Mouse (Mus musculus) myocyte (in vitro differentiated cells): ENCODE data around the gene Met. TPM values are rescaled to one million over a fixed set of nuclear protein-coding genes. Genes with fewer than 3 reads are reported as not detected.

Experiments used
- H3K27me3 ChIP-seq: one replicate; pipeline ENCODE4 v1.6.1; 2011; ENCODE audit not compliant: control insufficient read depth, insufficient read depth, insufficient read length
- H3K36me3 ChIP-seq: one replicate; pipeline ENCODE4 v1.6.1; 2011; ENCODE audit not compliant: control insufficient read depth, insufficient read depth
- H3K4me2 ChIP-seq: one replicate; pipeline ENCODE4 v1.6.1; 2011; ENCODE audit warnings: low read depth, control low read depth
- H3K4me3 ChIP-seq: one replicate; pipeline ENCODE4 v1.5.1; 2011; ENCODE audit warnings: mild to moderate bottlenecking, control low read depth, moderate library complexity
- H3K79me2 ChIP-seq: one replicate; pipeline ENCODE4 v1.6.1; 2011; ENCODE audit not compliant: control insufficient read depth, insufficient read depth
- H3ac ChIP-seq: one replicate; pipeline ENCODE4 v1.6.1; 2011; ENCODE audit not compliant: control insufficient read depth, insufficient read length
- CEBPB ChIP-seq: IDR thresholded peaks from 2 replicates; pipeline ENCODE4 v1.6.1; 2011; ENCODE audit warnings: mild to moderate bottlenecking, moderate library complexity; ENCODE audit not compliant: poor library complexity, insufficient read depth, severe bottlenecking
- E2F4 ChIP-seq: IDR thresholded peaks from one replicate; pipeline ENCODE4 v1.6.1; 2011; ENCODE audit warnings: mild to moderate bottlenecking, control low read depth, moderate library complexity; ENCODE audit not compliant: insufficient read depth
- MAX ChIP-seq: IDR thresholded peaks from one replicate; pipeline ENCODE4 v1.6.1; 2011; ENCODE audit warnings: low read depth, mild to moderate bottlenecking, control low read depth
- MYOD1 ChIP-seq, 3 experiments: IDR thresholded peaks; one replicate each; pipeline ENCODE4 v1.6.1; 2011; ENCODE audit warnings: control low read depth in 2 of 3, low read depth in 2 of 3, mild to moderate bottlenecking in 2 of 3, moderate library complexity in 1 of 3; ENCODE audit not compliant: insufficient read length in 2 of 3, control insufficient read depth in 1 of 3
- MYOG ChIP-seq, 3 experiments: IDR thresholded peaks; one replicate each; pipeline ENCODE4 v1.6.1; 2011; ENCODE audit warnings: control low read depth in 2 of 3, low read depth in 2 of 3, mild to moderate bottlenecking in 2 of 3; ENCODE audit not compliant: insufficient read length in 2 of 3, control insufficient read depth in 1 of 3, insufficient read depth in 1 of 3
- POLR2A ChIP-seq: IDR thresholded peaks from one replicate; pipeline ENCODE4 v1.6.1; 2011; ENCODE audit warnings: low read depth, mild to moderate bottlenecking, control low read depth, moderate library complexity; ENCODE audit not compliant: insufficient read length
- POLR2AphosphoS2 ChIP-seq: IDR thresholded peaks from one replicate; pipeline ENCODE4 v1.6.1; 2011; ENCODE audit warnings: low read depth, control low read depth; ENCODE audit not compliant: insufficient read length
- REST ChIP-seq: IDR thresholded peaks from one replicate; pipeline ENCODE4 v1.6.1; 2011; ENCODE audit warnings: mild to moderate bottlenecking, control low read depth, moderate library complexity; ENCODE audit not compliant: insufficient read depth, insufficient read length
- SRF ChIP-seq: IDR thresholded peaks from one replicate; pipeline ENCODE4 v1.6.1; 2011; ENCODE audit warnings: low read depth; ENCODE audit not compliant: control insufficient read depth, insufficient read length
- TCF12 ChIP-seq: IDR thresholded peaks from one replicate; pipeline ENCODE4 v1.6.1; 2011; ENCODE audit warnings: mild to moderate bottlenecking, control low read depth; ENCODE audit not compliant: poor library complexity, insufficient read depth, severe bottlenecking
- TCF3 ChIP-seq: IDR thresholded peaks from one replicate; pipeline ENCODE4 v1.6.1; 2011; ENCODE audit warnings: low read depth, control low read depth; ENCODE audit not compliant: insufficient read length
- USF1 ChIP-seq: IDR thresholded peaks from one replicate; pipeline ENCODE4 v1.6.1; 2011; ENCODE audit warnings: low read depth, mild to moderate bottlenecking, control low read depth, moderate library complexity
- polyA plus RNA-seq: library from polyadenylated mRNA; unstranded; fragments of >200 nt; fragmentation: generic; extraction: Trizol; gene quantifications from one replicate; pipeline ENCODE4 v1.2.1, GENCODE M21; 2012; ENCODE audit warnings: missing spikeins

Gene Met
- polyA plus RNA-seq, 1 experiment = 4.5 TPM

GRCm38 (mm10) chr6:17521901-17522717, 58.5 kb downstream of the Met start:
- H3K79me2 ChIP-seq = peaks cover 4% of the 10 kb centered on the region
- TF ChIP-seq POLR2AphosphoS2 (no peak), POLR2A (no peak), MYOG (IDR thresholded peaks at IDR 0.05; ENCODE audit: control insufficient read depth in 1 of 3, insufficient read depth in 1 of 3, insufficient read length in 2 of 3, low read depth in 2 of 3) (no peak), USF1 (no peak), TCF3 (no peak), MAX (no peak), SRF (no peak), TCF12 (no peak), REST (no peak), CEBPB (no peak), E2F4 (no peak), MYOD1 (IDR thresholded peaks at IDR 0.05; ENCODE audit: control insufficient read depth in 1 of 3, insufficient read length in 2 of 3, low read depth in 2 of 3) (no peak)
- no peak overlapping the region for H3ac ChIP-seq
- H3K36me3 ChIP-seq = peaks cover 1% of the 10 kb centered on the region
- no peak overlapping the region for H3K4me2 ChIP-seq
- H3K4me3 ChIP-seq = no peak overlapping the region
- no peaks in the 10 kb centered on the region for H3K27me3 ChIP-seq

DNA sequence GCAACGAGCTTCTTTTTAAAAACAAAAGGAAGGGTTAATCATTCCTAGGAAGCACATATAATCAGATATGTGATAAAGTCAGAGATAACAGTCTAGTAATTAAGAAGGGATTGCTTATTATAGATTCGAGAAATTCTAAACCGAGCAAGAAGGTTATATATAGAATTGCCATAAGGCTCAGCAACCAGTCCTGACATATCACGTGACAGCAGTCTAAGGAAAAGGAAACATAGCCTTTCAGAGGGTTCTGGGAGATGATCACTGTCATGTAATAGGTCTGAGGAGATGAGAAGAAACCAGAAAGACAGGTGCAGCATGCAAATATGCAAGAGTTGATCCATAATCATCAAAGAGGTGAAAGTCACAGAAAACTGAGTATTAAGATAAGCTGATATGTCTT, 59.3 kb downstream of the Met start:
- Histone ChIP-seq H3K36me3 (peaks cover 3% of the 10 kb centered on the region), H3ac (no peak overlapping the region), H3K4me2 (peak overlapping the region; percentile 20), H3K4me3 (no peak overlapping the region), H3K79me2 (peaks cover 4% of the 10 kb centered on the region), H3K27me3 (no peaks in the 10 kb centered on the region)
- TF ChIP-seq MYOG (IDR thresholded peaks at IDR 0.05; ENCODE audit: control insufficient read depth in 1 of 3, insufficient read depth in 1 of 3, insufficient read length in 2 of 3, low read depth in 2 of 3) (no peak), MAX (no peak), MYOD1 (IDR thresholded peaks at IDR 0.05; ENCODE audit: control insufficient read depth in 1 of 3, insufficient read length in 2 of 3, low read depth in 2 of 3) (no peak), POLR2AphosphoS2 (no peak), TCF12 (no peak), POLR2A (no peak)

GRCm38 (mm10) chr6:17529490-17530269, 66.1 kb downstream of the Met start:
- no peak overlapping the region for H3K4me2 ChIP-seq
- peaks cover 3% of the 10 kb centered on the region for H3K36me3 ChIP-seq
- no peak overlapping the region for H3K4me3 ChIP-seq
- peaks cover 1% of the 10 kb centered on the region for H3K79me2 ChIP-seq
- no peak for TF ChIP-seq REST
- no peak for TF ChIP-seq USF1
- no peak for TF ChIP-seq TCF3
- TF ChIP-seq E2F4 = no peak
- no peak for TF ChIP-seq MYOG (IDR thresholded peaks at IDR 0.05; ENCODE audit: control insufficient read depth in 1 of 3, insufficient read depth in 1 of 3, insufficient read length in 2 of 3, low read depth in 2 of 3)
- no peak for TF ChIP-seq POLR2A
- no peak for TF ChIP-seq CEBPB
- no peak for TF ChIP-seq SRF
- TF ChIP-seq MYOD1 (IDR thresholded peaks at IDR 0.05; ENCODE audit: control insufficient read depth in 1 of 3, insufficient read length in 2 of 3, low read depth in 2 of 3) = no peak
- no peak for TF ChIP-seq POLR2AphosphoS2
- no peak for TF ChIP-seq TCF12
- no peak overlapping the region for H3ac ChIP-seq
- no peaks in the 10 kb centered on the region for H3K27me3 ChIP-seq

DNA sequence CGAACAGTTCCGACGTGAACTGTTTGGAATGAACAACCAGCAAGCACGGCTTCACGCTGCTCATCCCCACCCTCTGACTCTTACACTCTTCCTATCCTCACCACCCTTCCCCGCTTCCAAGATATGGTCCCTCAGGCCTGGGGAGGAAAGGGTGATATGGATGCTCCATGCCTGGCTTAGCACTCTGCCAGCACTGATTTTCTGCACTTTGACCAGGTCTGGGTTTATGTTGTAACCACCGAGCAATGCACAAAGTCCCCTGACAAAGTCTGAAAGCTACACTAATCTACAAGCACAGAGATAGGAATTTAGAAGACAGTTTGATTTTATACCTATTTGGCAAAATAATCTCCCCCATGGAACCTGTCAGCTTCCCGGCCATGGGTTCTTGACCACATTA, 78.0 kb downstream of the Met start:
- H3K79me2 ChIP-seq = no peaks in the 10 kb centered on the region
- H3K27me3 ChIP-seq = no peaks in the 10 kb centered on the region
- H3K36me3 ChIP-seq = peaks cover 13% of the 10 kb centered on the region
- no peak overlapping the region for H3K4me3 ChIP-seq
- no peak for TF ChIP-seq TCF3
- TF ChIP-seq POLR2AphosphoS2 = no peak
- TF ChIP-seq TCF12 = no peak
- TF ChIP-seq USF1 = no peak
- TF ChIP-seq CEBPB = no peak
- TF ChIP-seq REST = no peak
- no peak overlapping the region for H3K4me2 ChIP-seq
- no peak overlapping the region for H3ac ChIP-seq

DNA sequence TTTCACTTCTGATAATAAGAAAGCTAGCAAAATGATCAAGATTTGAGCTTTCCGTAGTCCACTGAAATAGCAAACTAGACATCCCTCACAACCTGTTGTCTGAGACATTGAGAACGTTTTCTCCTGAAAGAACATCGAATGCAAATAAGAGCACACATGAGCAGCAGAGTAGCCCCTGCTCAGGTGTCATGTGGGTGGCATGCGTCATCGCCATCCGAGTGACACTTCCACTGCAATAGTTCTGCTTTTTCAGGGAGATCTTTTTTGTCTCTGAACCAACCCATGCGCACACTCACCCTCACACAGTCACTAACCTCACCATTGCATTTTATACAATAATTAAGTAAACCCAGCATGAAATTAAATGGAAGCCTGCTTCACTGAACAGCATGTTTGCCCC, 78.8 kb downstream of the Met start:
- Histone ChIP-seq H3K4me3 (no peak overlapping the region), H3K27me3 (no peaks in the 10 kb centered on the region), H3K36me3 (peaks cover 7% of the 10 kb centered on the region), H3K4me2 (no peak overlapping the region), H3ac (no peak overlapping the region), H3K79me2 (no peaks in the 10 kb centered on the region)
- TF ChIP-seq TCF3 (no peak), MAX (no peak), REST (no peak), MYOD1 (IDR thresholded peaks at IDR 0.05; ENCODE audit: control insufficient read depth in 1 of 3, insufficient read length in 2 of 3, low read depth in 2 of 3) (no peak), SRF (no peak), POLR2AphosphoS2 (no peak), POLR2A (no peak), MYOG (IDR thresholded peaks at IDR 0.05; ENCODE audit: control insufficient read depth in 1 of 3, insufficient read depth in 1 of 3, insufficient read length in 2 of 3, low read depth in 2 of 3) (no peak), TCF12 (no peak)
